Mouse (Mus musculus) neural tube, embryonic 11.5 days (tissue): ENCODE data around the gene Nav2. TPM values are rescaled to one million over a fixed set of nuclear protein-coding genes. Genes with fewer than 3 reads are reported as not detected.
A peak's percentile ranks its signal among the peaks of the same experiment; 100 is the strongest.

Source experiments
- ATAC-seq: fragments of 200-750 bp; cut with Nextera tagmentation; 2 replicates; pipeline ENCODE4 v1.8.0; 2017; ENCODE audit warnings: moderate number of reproducible peaks, mild to moderate bottlenecking, moderate TSS enrichment, moderate library complexity; ENCODE audit not compliant: insufficient read depth, low FRiP score, low TSS enrichment
- DNase-seq: peaks from one replicate; pipeline ENCODE4 v3.0.0-alpha.2; 2015; ENCODE audit warnings: low spot score
- H3K27ac ChIP-seq: fragments of 300-500 bp; sonication (generic); 2 replicates; pipeline ENCODE4 v1.5.1; 2014; ENCODE audit warnings: low read depth, mild to moderate bottlenecking, low read length
- H3K27me3 ChIP-seq: fragments of 300-500 bp; sonication (generic); 2 replicates; pipeline ENCODE4 v1.6.1; 2014; ENCODE audit warnings: mild to moderate bottlenecking, low read length, mixed read lengths; ENCODE audit not compliant: control insufficient read depth, insufficient read depth
- H3K36me3 ChIP-seq: fragments of 300-500 bp; sonication (generic); 2 replicates; pipeline ENCODE4 v1.6.1; 2014; ENCODE audit warnings: mild to moderate bottlenecking, low read length, moderate library complexity, mixed read lengths; ENCODE audit not compliant: control insufficient read depth, insufficient read depth
- H3K4me1 ChIP-seq: fragments of 300-500 bp; sonication (generic); 2 replicates; pipeline ENCODE4 v1.6.1; 2014; ENCODE audit warnings: low read length, mixed read lengths; ENCODE audit not compliant: control insufficient read depth, insufficient read depth
- H3K4me2 ChIP-seq: fragments of 300-500 bp; sonication (generic); 2 replicates; pipeline ENCODE4 v1.6.1; 2014; ENCODE audit warnings: low read depth, mild to moderate bottlenecking, moderate library complexity
- H3K4me3 ChIP-seq: fragments of 300-500 bp; sonication (generic); 2 replicates; pipeline ENCODE4 v1.5.1; 2014; ENCODE audit warnings: low read depth, low read length
- H3K9ac ChIP-seq: fragments of 300-500 bp; sonication (generic); 2 replicates; pipeline ENCODE4 v1.6.1; 2014; ENCODE audit warnings: mild to moderate bottlenecking, low read length
- H3K9me3 ChIP-seq: fragments of 300-500 bp; sonication (generic); 2 replicates; pipeline ENCODE4 v1.6.1; 2016; ENCODE audit warnings: low read length; ENCODE audit not compliant: control insufficient read depth
- WGBS: fragments of 180-500 bp; shearing (Covaris S2); extraction: QIAGEN DNeasy Blood & Tissue Kit; methylation state at CpG from one replicate; pipeline ENCODE4 v1.1.7; 2014; 5-methylcytosine and 5-hydroxymethylcytosine counted together
- polyA plus RNA-seq: library from polyadenylated mRNA; unstranded; fragments of >200 nt; fragmentation: Nextera tagmentation; extraction: Ambion mirVana; gene quantifications from 2 replicates; pipeline ENCODE4 v1.2.1, GENCODE M21; 2014

Gene Nav2
- polyA plus RNA-seq, 1 experiment from 2014 or later: 19.2 TPM

DNA sequence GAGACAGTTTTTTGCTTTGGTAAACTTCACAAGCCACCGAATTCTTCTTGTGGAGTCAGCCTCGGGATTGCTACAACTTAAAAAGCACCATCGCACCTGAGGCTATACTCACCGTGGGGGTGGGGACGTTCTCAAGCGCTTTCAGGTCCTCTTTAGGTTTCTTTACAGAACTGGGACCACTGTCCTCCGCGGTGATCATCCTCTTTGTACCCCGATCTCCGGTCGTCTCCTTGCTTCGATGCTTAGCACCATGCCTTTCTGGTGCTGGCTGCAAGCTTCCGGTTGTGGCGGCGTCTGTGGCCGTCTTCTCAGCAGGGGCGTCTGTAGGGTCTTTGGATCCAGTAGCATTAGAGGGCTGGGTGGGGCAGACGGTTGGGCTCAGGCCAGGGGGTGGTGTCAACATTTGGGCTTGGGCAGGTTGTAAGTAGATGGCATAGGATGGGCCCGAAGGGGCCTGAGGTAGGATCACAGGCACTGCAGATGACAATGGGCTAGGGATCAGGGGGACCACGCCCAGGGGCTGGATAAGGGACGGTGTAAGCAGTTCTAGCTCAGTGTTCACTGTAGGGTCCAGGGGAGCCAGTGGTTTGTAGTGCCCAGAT is 37.8 kb upstream of the Nav2 start:
- no peak for DNase-seq
- H3K9me3 ChIP-seq: no peaks in the 10 kb centered on the region
- no peaks in the 10 kb centered on the region for H3K4me1 ChIP-seq
- ATAC-seq: no peak
- no peak overlapping the region for H3K9ac ChIP-seq
- no peak overlapping the region for H3K4me2 ChIP-seq
- H3K27ac ChIP-seq: no peak overlapping the region
- H3K4me3 ChIP-seq: no peak overlapping the region
- no peaks in the 10 kb centered on the region for H3K27me3 ChIP-seq
- H3K36me3 ChIP-seq: peaks cover 30% of the 10 kb centered on the region
- WGBS: 94% methylated on average over 21 of the region's 21 CpGs

DNA sequence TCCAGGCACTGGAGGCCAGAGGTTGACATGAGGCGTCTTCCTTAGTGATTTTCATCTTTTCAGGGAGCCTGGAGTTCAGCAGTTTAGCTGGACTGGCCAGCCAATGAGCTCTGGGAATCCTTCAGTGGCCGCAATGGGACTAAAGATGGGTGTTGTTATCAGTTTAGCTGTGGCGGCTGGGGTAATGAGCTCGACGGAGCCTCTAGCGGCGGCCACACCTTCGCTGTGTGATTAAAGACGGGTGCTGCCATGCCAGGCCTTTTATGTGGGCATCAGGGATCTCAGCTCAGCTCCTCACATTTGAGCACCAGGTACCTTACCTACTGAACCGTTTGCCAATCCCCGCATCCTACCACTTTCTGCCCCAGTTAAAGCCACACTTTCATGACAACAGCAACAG is 37.2 kb upstream of the Nav2 start:
- peaks cover 31% of the 10 kb centered on the region for H3K36me3 ChIP-seq
- no peak overlapping the region for H3K27ac ChIP-seq
- no peaks in the 10 kb centered on the region for H3K27me3 ChIP-seq
- no peaks in the 10 kb centered on the region for H3K9me3 ChIP-seq
- 92% methylated on average over 11 of the region's 11 CpGs for WGBS
- H3K4me2 ChIP-seq: no peak overlapping the region
- H3K9ac ChIP-seq: no peak overlapping the region
- ATAC-seq (no peak), DNase-seq (no peak)
- no peaks in the 10 kb centered on the region for H3K4me1 ChIP-seq
- H3K4me3 ChIP-seq: no peak overlapping the region

DNA sequence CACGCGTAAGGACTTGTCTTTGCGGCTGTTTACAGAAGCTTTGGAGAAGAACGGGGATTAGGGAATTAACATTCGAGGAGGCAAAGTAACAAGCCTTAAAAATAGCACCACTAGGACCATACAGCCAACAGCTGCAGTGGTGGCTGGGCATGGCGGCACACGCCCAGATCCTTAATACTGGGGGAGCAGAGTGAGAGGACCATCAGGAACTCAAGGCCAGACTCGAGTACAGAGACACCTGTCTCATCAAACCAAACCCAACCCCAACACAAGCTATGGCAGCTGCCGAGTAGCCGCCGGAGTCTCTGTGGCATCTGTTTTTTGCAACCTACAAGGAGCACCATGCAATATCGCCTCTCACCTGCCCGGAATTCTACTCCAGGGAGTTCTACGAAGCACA is 33.4 kb upstream of the Nav2 start:
- Histone ChIP-seq H3K4me1 (0 out of 2 replicates have a peak, but pooled peaks cover 3% of the 10 kb centered on the region), H3K9me3 (no peaks in the 10 kb centered on the region), H3K36me3 (peaks cover 29% of the 10 kb centered on the region), H3K4me3 (no peak overlapping the region), H3K9ac (no peak overlapping the region), H3K27me3 (no peaks in the 10 kb centered on the region), H3K27ac (no peak overlapping the region), H3K4me2 (no peak overlapping the region)
- no peak for DNase-seq
- no peak for ATAC-seq
- WGBS: 94% methylated on average over 14 of the region's 14 CpGs

DNA sequence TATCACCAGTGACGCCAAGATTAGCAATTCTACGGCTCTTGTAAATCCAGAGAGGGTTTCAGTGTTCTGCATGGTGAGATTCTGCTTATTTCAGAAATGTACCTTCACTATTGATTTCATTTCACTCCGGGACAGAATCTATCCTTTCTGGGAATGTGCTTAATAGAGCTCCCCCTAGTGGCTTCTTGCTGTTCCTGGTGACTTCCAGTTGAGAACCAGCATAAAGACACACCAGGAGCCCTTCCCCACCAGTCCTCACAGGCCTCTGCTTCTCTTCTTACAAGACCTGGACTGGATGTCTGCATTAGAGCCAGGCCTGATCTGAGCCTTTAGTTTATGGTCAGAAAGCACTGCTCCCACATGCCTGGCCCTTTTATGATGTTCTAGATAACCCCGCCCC is 32.0 kb upstream of the Nav2 start:
- H3K27ac ChIP-seq: no peak overlapping the region
- ATAC-seq (no peak), DNase-seq (peak; percentile 34)
- H3K9me3 ChIP-seq: no peaks in the 10 kb centered on the region
- no peak overlapping the region for H3K9ac ChIP-seq
- H3K4me1 ChIP-seq: 0 out of 2 replicates have a peak, but pooled peaks cover 3% of the 10 kb centered on the region
- no peak overlapping the region for H3K4me3 ChIP-seq
- peaks cover 24% of the 10 kb centered on the region for H3K36me3 ChIP-seq
- H3K27me3 ChIP-seq: no peaks in the 10 kb centered on the region
- 76% methylated on average over 4 of the region's 4 CpGs for WGBS
- no peak overlapping the region for H3K4me2 ChIP-seq

DNA sequence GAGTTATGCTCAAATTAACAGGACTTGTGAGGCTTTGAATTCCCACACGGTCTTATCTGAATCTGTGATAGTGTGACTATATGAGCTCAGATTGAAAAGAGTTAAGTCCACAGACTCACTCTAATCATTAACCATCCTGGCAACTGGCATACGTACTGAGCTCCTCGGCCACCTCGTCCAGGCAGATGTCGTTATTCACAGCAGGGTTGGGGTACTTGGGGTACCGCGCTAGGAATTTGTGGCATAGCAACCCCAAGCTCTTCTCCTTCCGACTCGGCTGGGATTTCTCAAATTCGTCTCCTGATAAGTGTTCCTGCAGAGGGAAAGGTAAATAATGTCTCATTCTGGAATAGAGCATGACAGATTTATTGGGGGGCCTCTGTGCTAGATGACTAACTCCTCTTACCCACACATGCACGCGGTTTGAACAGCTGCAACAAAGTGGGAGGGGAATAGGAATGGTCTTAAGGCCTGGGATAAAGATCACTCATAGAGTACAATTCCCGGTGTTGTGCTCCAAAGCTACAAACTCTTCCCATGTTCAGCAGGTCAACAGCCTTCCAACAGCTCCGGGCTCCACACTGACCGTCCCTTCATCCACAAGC is 30.6 kb upstream of the Nav2 start:
- H3K36me3 ChIP-seq: peaks cover 15% of the 10 kb centered on the region
- WGBS: 64% methylated on average over 15 of the region's 15 CpGs
- H3K9ac ChIP-seq: no peak overlapping the region
- peaks cover 6% of the 10 kb centered on the region; the same call in 1 of the 2 replicates for H3K4me1 ChIP-seq
- H3K27me3 ChIP-seq: peaks cover 4% of the 10 kb centered on the region; the same call in 1 of the 2 replicates
- H3K9me3 ChIP-seq: no peaks in the 10 kb centered on the region
- no peak overlapping the region for H3K27ac ChIP-seq
- H3K4me2 ChIP-seq: no peak overlapping the region
- ATAC-seq (no peak), DNase-seq (no peak)
- no peak overlapping the region for H3K4me3 ChIP-seq

DNA sequence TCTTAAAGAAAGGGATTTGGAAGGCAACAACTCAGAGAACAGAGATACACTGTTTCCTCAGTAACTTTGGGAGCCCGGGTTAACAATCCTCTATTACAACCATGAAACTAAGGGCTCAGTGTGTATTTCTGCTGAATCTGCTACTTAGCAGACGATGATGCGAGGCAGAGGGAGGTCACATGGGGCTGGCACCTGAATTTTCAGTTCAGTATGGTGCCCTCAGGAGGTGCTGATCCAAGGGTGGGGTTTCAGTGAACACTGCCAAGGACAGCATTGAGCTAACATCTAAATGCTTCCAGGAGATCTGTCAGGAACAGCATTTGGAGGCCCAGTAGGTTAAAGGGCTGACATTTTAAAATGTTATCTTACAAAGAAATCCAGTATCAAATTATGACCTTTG is 28.9 kb upstream of the Nav2 start:
- DNase-seq: no peak
- peak overlapping the region; percentile 33 for H3K4me2 ChIP-seq
- peaks cover 6% of the 10 kb centered on the region; the same call in 1 of the 2 replicates for H3K27me3 ChIP-seq
- peak overlapping the region; percentile 20 for H3K4me3 ChIP-seq
- no peak overlapping the region for H3K27ac ChIP-seq
- no peaks in the 10 kb centered on the region for H3K9me3 ChIP-seq
- ATAC-seq: no peak
- H3K9ac ChIP-seq: no peak overlapping the region
- WGBS: 75% methylated on average over 3 of the region's 3 CpGs
- H3K4me1 ChIP-seq: peaks cover 6% of the 10 kb centered on the region; the same call in 1 of the 2 replicates
- H3K36me3 ChIP-seq: peaks cover 9% of the 10 kb centered on the region; the same call in 1 of the 2 replicates

DNA sequence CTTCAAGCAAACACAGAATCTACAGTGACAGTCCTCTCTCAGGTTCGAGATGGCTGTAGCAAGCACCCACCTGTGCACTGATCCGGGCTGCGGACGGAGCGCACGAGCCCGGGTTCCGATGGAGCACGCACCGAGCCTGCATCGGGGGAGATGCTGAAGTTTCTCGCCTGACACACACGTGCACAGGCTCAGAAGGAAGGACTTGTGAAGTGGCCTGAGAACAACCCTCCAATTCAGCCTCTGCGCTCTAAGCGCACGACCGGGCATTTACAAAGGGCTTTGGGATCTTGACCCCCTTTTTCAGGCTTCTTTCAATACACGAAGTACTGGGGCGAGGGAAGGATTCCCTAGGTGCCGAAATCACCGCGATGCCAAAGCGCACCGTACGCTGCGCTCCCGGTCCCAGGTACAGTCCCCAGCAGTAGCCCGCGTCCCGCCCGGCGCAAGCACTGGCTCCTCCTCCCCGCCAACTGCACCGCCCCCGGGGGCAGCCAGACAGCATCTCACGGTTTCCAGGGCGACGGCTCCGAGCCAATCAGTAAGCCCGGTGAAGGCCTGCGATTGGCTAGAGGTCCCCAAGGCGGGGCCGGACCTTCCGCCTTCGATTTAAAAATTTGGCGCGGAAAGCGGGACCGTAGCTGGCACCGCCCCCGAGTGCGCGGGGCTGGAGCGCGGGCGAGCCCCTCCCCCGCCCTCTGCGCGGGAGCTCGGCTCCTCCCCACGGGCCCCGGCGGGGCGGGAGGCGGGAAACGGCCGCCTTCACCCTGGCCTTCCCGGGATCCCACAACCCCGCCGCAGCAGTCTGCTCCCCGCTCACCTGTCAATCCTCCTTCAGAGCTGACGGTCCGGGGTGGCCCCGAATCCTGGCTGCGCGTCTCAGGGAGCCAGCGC is 27.7 kb upstream of the Nav2 start:
- under 1% methylated on average over 66 of the region's 77 CpGs for WGBS
- H3K4me1 ChIP-seq: peaks cover 6% of the 10 kb centered on the region; the same call in 1 of the 2 replicates
- DNase-seq (peak; percentile 98), ATAC-seq (peak; percentile 98)
- no peaks in the 10 kb centered on the region for H3K9me3 ChIP-seq
- peak overlapping the region; percentile 97 for H3K4me2 ChIP-seq
- H3K27me3 ChIP-seq: peaks cover 9% of the 10 kb centered on the region; the same call in 1 of the 2 replicates
- peaks cover 5% of the 10 kb centered on the region; the same call in 1 of the 2 replicates for H3K36me3 ChIP-seq
- peak overlapping the region; percentile 80 for H3K27ac ChIP-seq
- peak overlapping the region; percentile 80 for H3K4me3 ChIP-seq
- peak overlapping the region; percentile 88 for H3K9ac ChIP-seq

DNA sequence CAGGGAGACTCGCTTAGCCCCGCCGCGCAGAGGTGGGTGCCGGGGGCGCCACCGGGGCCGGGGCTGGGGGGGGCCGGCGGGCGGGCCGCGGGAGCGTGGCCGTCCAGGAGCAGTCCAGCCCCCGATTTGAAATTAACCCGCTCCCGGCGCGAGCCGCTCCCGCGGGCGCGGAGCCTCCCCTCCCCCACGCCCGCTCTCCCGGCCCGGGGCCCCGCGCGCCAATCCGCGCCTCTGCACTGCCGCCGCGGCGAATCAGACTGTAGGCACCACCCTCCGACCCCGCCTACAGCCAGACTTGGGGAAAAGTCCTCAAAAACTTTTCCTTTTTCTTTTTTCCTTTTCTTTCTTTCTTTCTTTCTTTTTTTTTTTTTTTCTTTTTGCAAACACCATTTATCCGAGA is 27.0 kb upstream of the Nav2 start, which contains the start of gene E2f8:
Gene E2f8 (minus strand): TSS at position 111 of the 400 bp plus-strand sequence.
- ATAC-seq (peak; percentile 84), DNase-seq (peak; percentile 88)
- peak within 1 kb of the TSS; percentile 80 for H3K4me3 ChIP-seq
- H3K27me3 ChIP-seq: peaks cover 9% of the 10 kb centered on the region; the same call in 1 of the 2 replicates
- H3K4me1 ChIP-seq: peaks cover 6% of the 10 kb centered on the region; the same call in 1 of the 2 replicates
- 0% methylated on average over 32 of the region's 41 CpGs for WGBS
- H3K36me3 ChIP-seq: 0 out of 2 replicates have a peak, but pooled peaks cover 5% of the 10 kb centered on the region
- H3K27ac ChIP-seq: peak within 1 kb of the TSS; percentile 80
- peak within 1 kb of the TSS; percentile 88 for H3K9ac ChIP-seq
- H3K4me2 ChIP-seq: peak within 1 kb of the TSS; percentile 97
- no peaks in the 10 kb centered on the region for H3K9me3 ChIP-seq
